ENCODE assay signal across 8 mouse cellular contexts in the genomic region with DNA sequence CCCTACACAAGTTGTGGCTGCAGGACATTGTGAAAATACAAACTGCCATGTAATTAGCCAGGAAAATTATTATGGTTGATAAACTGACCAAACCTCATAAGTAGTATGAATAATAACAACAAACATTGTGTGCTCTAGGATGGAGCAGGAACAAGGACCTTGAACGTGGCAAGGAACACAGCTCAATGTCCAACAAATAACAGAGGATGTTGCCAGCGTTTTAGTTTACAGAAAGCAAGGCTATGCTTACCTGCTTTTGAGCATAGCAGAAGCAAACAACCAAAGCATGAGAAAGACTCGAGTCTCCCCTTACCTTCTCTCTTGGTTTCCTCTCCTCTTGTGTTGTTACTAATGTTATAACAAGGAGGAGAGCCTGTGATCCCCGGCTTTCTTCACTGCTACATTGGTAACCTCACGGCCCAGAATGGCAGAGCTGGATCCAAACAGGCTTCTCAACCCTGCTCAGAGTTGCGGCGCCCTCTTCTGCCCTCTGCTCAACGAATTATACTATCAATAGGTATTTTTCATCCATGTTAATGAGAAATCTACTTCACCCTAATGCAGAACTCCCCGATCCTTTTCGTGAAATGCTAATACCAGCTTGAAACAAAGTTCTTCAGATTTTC. TPM values are rescaled to one million over a fixed set of nuclear protein-coding genes. Genes with fewer than 3 reads are reported as not detected.
DNase-seq lines count a peak whose midpoint lies in the region; ATAC-seq and TF ChIP-seq lines count a peak whose summit lies in the region.

No protein-coding gene starts in this region.

- 31% methylated on average over 10 of the region's 10 CpGs for WGBS in lung, embryonic 15.5 days
- 44% methylated on average over 10 of the region's 10 CpGs for WGBS in forebrain, embryonic 14.5 days
- 67% methylated on average over 10 of the region's 10 CpGs for WGBS in limb, embryonic 11.5 days
- whole genome bisulfite sequencing in olfactory bulb, adult 2 months = 15% methylated on average over 10 of the region's 10 CpGs

- H3K4me2 ChIP-seq in lung, embryonic 15.5 days = peak overlapping the region; percentile 68
- peak overlapping the region; percentile 69 for H3K4me2 ChIP-seq in forebrain, embryonic 14.5 days (ENCODE audit: low read length)
- peak overlapping the region; percentile 63 for H3K4me2 ChIP-seq in limb, embryonic 11.5 days (ENCODE audit: low read depth, severe bottlenecking)

- H3K4me1 ChIP-seq in lung, embryonic 15.5 days = peaks cover 63% of the 10 kb centered on the region
- H3K4me1 ChIP-seq in forebrain, embryonic 14.5 days (ENCODE audit: control insufficient read depth, insufficient read depth, low read length) = peaks cover 27% of the 10 kb centered on the region
- H3K4me1 ChIP-seq in limb, embryonic 11.5 days (ENCODE audit: control insufficient read depth, insufficient read depth, low read length) = peaks cover 21% of the 10 kb centered on the region
- H3K4me1 ChIP-seq in olfactory bulb, adult 2 months (ENCODE audit: control insufficient read depth, insufficient read depth, low read length) = peaks cover 17% of the 10 kb centered on the region

- no peak for TF ChIP-seq CTCF in olfactory bulb, adult 2 months (IDR thresholded peaks at IDR 0.05; ENCODE audit: insufficient read depth, low read depth, low read length)

- peak overlapping the region; percentile 23; the same call in 1 of the 2 replicates for H3K9ac ChIP-seq in lung, embryonic 15.5 days
- H3K9ac ChIP-seq in forebrain, embryonic 14.5 days (ENCODE audit: low read length) = peak overlapping the region; percentile 99; the same call in 1 of the 2 replicates
- H3K9ac ChIP-seq in limb, embryonic 11.5 days (ENCODE audit: low read length) = peak overlapping the region; percentile 13; the same call in 1 of the 2 replicates

- DNase-seq in lung, postnatal 10 days = no peak
- peak; percentile 50 for DNase-seq in brain, adult 2 months (ENCODE audit: low read depth, low spot score)
- no peak for DNase-seq in forebrain, embryonic 14.5 days (ENCODE audit: low spot score)
- peak; percentile 34 for DNase-seq in limb, embryonic 11.5 days (ENCODE audit: low spot score)
- DNase-seq in right cerebral cortex, postnatal 25 days = no peak
- no peak for DNase-seq in c-Kit-positive CD71-positive TER-119-positive erythroid progenitor cells, embryonic 14.5 days (ENCODE audit: low spot score)

- no peaks in the 10 kb centered on the region for H3K27me3 ChIP-seq in lung, embryonic 15.5 days
- H3K27me3 ChIP-seq in forebrain, embryonic 14.5 days (replicated peaks; ENCODE audit: control insufficient read depth, insufficient read depth, low read length) = no peaks in the 10 kb centered on the region
- H3K27me3 ChIP-seq in limb, embryonic 11.5 days (ENCODE audit: control insufficient read depth, insufficient read depth, low read length) = no peaks in the 10 kb centered on the region

- peak overlapping the region; percentile 65 for H3K27ac ChIP-seq in lung, embryonic 15.5 days
- H3K27ac ChIP-seq in forebrain, embryonic 14.5 days (ENCODE audit: low read depth, low read length) = peak overlapping the region; percentile 96
- H3K27ac ChIP-seq in limb, embryonic 11.5 days (replicated peaks; ENCODE audit: low read depth, low read length) = peak overlapping the region; percentile 10; the same call in 1 of the 2 replicates
- no peak overlapping the region for H3K27ac ChIP-seq in olfactory bulb, adult 2 months (ENCODE audit: insufficient read depth, low read depth, low read length)

- no peaks in the 10 kb centered on the region for H3K9me3 ChIP-seq in lung, embryonic 15.5 days
- no peaks in the 10 kb centered on the region for H3K9me3 ChIP-seq in forebrain, embryonic 14.5 days (replicated peaks; ENCODE audit: control insufficient read depth, low read length)
- no peaks in the 10 kb centered on the region for H3K9me3 ChIP-seq in limb, embryonic 11.5 days (ENCODE audit: control insufficient read depth, low read length)

- no peaks in the 10 kb centered on the region for H3K36me3 ChIP-seq in lung, embryonic 15.5 days
- no peaks in the 10 kb centered on the region for H3K36me3 ChIP-seq in forebrain, embryonic 14.5 days (ENCODE audit: control insufficient read depth, insufficient read depth, low read length)
- no peaks in the 10 kb centered on the region for H3K36me3 ChIP-seq in limb, embryonic 11.5 days (ENCODE audit: control insufficient read depth, insufficient read depth, low read length)

- no peak for TF ChIP-seq POLR2A in olfactory bulb, adult 2 months (IDR thresholded peaks at IDR 0.05; ENCODE audit: insufficient read depth, low read depth, low read length)

- no peak for ATAC-seq in lung, embryonic 15.5 days (ENCODE audit: borderline replicate concordance, extremely low read depth, low FRiP score, low TSS enrichment)
- ATAC-seq in forebrain, embryonic 14.5 days = no peak
- ATAC-seq in limb, embryonic 11.5 days (ENCODE audit: insufficient number of reproducible peaks, low FRiP score, low TSS enrichment, low read depth) = no peak

- peak overlapping the region; percentile 70 for H3K4me3 ChIP-seq in lung, embryonic 15.5 days
- H3K4me3 ChIP-seq in forebrain, embryonic 14.5 days (ENCODE audit: low read depth, low read length) = peak overlapping the region; percentile 98
- peak overlapping the region; percentile 91 for H3K4me3 ChIP-seq in limb, embryonic 11.5 days (ENCODE audit: low read depth, low read length)
- peak overlapping the region; percentile 25; the same call in 1 of the 2 replicates for H3K4me3 ChIP-seq in olfactory bulb, adult 2 months (ENCODE audit: insufficient read depth, low read depth, low read length)

RNA-seq across cellular contexts. Expression of a gene that starts 0.7 kb away (rescaled TPM):
- 14.0 and 15.0 TPM in 2 replicates for polyA plus RNA-seq in lung, embryonic 15.5 days (2015; fragmentation: Nextera tagmentation; extraction: Ambion mirVana)
- polyA plus RNA-seq in forebrain, embryonic 14.5 days (2014; fragmentation: Nextera tagmentation; extraction: Ambion mirVana) = 12.7 and 15.0 TPM in 2 replicates
- polyA plus RNA-seq in limb, embryonic 11.5 days (2014; fragmentation: Nextera tagmentation; extraction: Ambion mirVana) = 15.8 and 16.6 TPM in 2 replicates
- not detected in 2 replicates for polyA plus RNA-seq in olfactory bulb, adult 2 months (2012; ENCODE audit: insufficient read depth, insufficient read length, low replicate concordance, missing spikeins)

RNA-seq across cellular contexts. Expression of a gene that starts 45.1 kb away (rescaled TPM):
- 39.3 and 48.2 TPM in 2 replicates for polyA plus RNA-seq in lung, embryonic 15.5 days (2015; fragmentation: Nextera tagmentation; extraction: Ambion mirVana)
- polyA plus RNA-seq in forebrain, embryonic 14.5 days (2014; fragmentation: Nextera tagmentation; extraction: Ambion mirVana) = 24.0 and 35.5 TPM in 2 replicates
- polyA plus RNA-seq in limb, embryonic 11.5 days (2014; fragmentation: Nextera tagmentation; extraction: Ambion mirVana) = 16.8 and 17.9 TPM in 2 replicates
- polyA plus RNA-seq in olfactory bulb, adult 2 months (2012; ENCODE audit: insufficient read depth, insufficient read length, low replicate concordance, missing spikeins) = 376 and 501 TPM in 2 replicates

Comparison
In these comparisons a context has a peak if more than half of its experiments do, and no peak if none do; other contexts are left out.
1. H3K4me3 ChIP-seq: peak in every context shown above with its lines; median percentile 98 in forebrain, embryonic 14.5 days; 91 in limb, embryonic 11.5 days; 70 in lung, embryonic 15.5 days; 25 in olfactory bulb, adult 2 months.
2. H3K9ac ChIP-seq: peak in every context shown above with its lines; median percentile 99 in forebrain, embryonic 14.5 days; 23 in lung, embryonic 15.5 days; 13 in limb, embryonic 11.5 days.
3. DNase-seq: peak in brain, adult 2 months (single experiment) and limb, embryonic 11.5 days (single experiment); none in lung, postnatal 10 days (single experiment), forebrain, embryonic 14.5 days (single experiment), right cerebral cortex, postnatal 25 days (single experiment) and c-Kit-positive CD71-positive TER-119-positive erythroid progenitor cells, embryonic 14.5 days (single experiment).
4. RNA of a gene that starts 0.7 kb away (polyA plus RNA-seq): 15.8 to 16.6 TPM in limb, embryonic 11.5 days, 14.0 to 15.0 TPM in lung, embryonic 15.5 days and 12.7 to 15.0 TPM in forebrain, embryonic 14.5 days; not detected in olfactory bulb, adult 2 months; every median in the first group is over 10 times any median in the second.
5. Peak in every context shown above with its lines, with median percentiles within 50 percentile points of each other: H3K4me2 ChIP-seq.